Mouse (Mus musculus) retina, embryonic 14.5 days (tissue): ENCODE measurements around the gene Adgrf5.
"Not testable (repeated sequence)": the region's sequence is repeated elsewhere in the genome, so short reads cannot be mapped to it uniquely, and the experiment has no call there.

Source experiments
- DNase-seq: peaks from one replicate; pipeline ENCODE4 v3.0.0-alpha.2; 2015; ENCODE audit warnings: low spot score

Adgrf5 gene

GRCm38 (mm10) chr17:43460245-43461181 lies 100.3 kb downstream of the Adgrf5 start:
- DNase-seq, result peak; percentile 95

GRCm38 (mm10) chr17:43470039-43470438 lies 109.8 kb downstream of the Adgrf5 start:
- no peak for DNase-seq

DNA sequence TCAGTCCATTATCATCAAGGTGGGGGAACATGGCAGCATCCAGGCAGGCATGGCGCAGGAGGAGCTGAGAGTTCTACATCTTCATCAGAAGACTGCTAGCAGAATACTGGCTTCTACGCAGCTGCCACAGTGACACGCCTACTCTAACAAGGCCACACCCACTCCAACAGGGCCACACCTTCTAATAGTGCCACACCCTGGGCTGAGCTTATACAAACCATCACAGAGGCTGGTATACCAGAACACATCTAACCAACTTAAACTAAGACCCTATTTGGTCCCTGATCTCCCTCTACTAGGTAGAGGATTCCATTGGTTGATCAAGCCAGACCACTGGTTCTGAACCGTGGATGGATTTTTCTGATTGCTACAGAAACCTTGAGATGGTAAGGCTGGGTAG lies 112.3 kb downstream of the Adgrf5 start:
- DNase-seq, result no peak

- DNase-seq, result no peak
Observed at GRCm38 (mm10) chr17:43474775-43475174, 114.5 kb downstream of the Adgrf5 start.

- DNase-seq, result no peak
Observed at GRCm38 (mm10) chr17:43477621-43478020, 117.4 kb downstream of the Adgrf5 start.

DNA sequence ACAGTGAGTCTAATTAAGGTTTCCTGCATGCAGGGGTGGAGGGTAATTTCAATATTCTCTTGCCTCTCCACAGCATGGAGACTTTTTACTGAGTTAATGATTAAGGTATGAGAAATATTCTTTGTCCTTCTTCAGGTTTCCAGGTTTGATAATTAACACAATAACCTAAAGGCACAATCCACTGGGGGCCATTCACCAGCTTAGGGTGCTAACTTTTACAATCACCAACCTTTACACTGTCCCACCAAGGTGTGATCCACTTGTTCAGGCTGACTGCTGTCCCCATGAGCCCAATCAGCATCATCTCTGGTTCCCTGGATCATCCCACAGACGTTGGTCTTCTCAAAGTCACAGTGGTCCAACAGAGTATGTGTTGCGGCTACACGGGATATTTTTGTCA lies 125.7 kb downstream of the Adgrf5 start:
- no peak for DNase-seq

GRCm38 (mm10) chr17:43488439-43489151 lies 128.3 kb downstream of the Adgrf5 start:
- DNase-seq, result no peak

DNA sequence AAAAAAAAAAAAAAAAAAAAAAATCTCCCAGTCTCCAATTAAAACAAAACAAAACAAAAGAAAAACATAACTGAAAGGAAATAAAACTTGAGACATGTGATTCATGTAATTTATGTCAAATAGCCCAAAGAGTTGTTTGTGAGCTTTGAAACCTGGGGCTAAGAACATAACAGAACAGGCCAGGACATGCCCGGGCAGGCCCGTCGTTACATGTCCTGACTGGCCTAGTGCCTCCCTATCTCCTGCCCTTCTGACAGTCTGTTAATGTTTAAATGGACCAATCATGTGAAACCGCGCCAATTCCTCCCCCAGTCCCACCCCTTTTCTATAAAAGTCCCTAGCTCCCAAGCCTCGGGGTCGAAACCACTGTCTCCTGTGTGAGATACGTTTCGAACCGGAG lies 130.1 kb downstream of the Adgrf5 start:
- DNase-seq, result not testable (repeated sequence)

DNA sequence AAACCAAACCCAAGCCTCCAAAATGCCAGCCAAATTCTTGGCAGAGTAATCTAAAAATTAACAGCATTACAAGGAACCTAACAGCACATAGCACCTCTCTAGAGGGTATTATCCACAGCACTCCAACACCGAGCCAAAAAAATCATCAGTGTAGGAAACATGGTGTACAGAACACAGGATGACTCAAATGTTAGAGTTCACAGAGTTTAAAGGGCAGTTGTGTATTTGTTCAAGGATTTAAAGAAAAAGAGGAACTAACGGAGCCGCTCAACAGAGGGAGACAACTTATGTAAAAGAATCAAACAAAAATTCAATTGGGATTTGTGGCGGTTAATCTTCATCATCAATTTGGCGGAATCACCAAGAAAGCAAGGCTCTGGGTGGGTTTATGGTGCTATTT lies 135.3 kb downstream of the Adgrf5 start:
- DNase-seq, result no peak

- no peak for DNase-seq
Observed at GRCm38 (mm10) chr17:43497521-43497920, 137.3 kb downstream of the Adgrf5 start.

DNA sequence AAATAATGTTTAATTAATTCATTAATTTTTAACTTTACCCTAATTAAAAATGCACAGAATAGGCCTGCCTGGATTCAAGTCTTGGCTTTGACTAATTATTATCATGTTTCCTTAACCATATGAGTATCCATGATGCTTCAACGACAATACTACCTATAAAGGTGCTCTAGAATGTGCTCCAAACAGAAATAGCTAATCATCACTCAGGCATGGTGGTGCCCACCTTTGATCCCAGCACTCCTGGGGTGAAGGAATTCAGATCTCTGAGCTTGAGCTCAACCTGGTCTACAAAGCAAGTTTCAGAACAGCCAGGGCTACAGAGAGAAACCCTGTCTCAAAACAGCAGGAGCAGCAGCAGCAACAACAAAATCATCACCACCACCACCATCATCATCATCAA lies 140.3 kb downstream of the Adgrf5 start:
- DNase-seq, result no peak

DNA sequence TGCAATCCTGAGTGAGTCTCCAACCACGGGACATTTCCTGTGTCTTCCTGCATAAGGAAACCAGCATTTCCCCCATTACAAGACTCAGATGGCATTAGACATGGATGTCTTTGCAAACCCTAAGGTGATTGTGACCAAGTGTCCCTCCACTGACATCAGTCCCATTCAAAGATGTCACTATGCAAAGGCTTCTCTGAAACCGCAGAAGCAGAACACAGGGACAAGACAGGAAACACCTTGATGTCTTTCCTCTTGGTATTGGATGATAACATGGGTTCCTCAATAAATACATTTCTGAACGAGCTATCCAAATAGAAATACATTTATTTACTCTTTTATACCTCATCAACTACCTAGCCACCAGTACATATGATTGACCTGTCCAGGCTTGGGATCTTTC lies 141.0 kb downstream of the Adgrf5 start:
- no peak for DNase-seq

GRCm38 (mm10) chr17:43501631-43502030 lies 141.4 kb downstream of the Adgrf5 start:
- DNase-seq, result no peak

DNA sequence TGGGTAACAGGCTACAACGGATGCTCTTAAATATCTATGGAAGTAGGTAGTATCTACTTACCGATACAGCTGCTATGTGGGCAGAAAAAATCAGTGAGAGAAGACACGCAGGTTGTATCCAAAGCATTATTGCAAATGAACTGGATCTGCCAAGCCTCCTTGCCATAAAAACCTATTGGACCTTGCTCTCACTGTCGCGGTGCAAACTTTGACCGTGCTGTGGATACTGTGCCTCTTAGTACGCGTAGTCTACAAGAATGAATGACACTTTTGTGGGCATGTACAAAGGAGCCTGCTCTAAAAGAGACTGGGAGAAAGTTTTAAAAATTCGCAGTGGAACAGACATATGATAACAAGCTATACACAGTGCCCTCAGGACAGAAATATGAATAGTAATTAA lies 142.3 kb downstream of the Adgrf5 start, which contains the start of gene Mep1a:
Gene Mep1a, minus strand, starts transcription at position 221 of the 400 bp plus-strand sequence.
- no peak for DNase-seq

- DNase-seq, result no peak
Observed at GRCm38 (mm10) chr17:43503861-43504593, 143.8 kb downstream of the Adgrf5 start.

GRCm38 (mm10) chr17:43504594-43504934 lies 144.3 kb downstream of the Adgrf5 start:
- no peak for DNase-seq
